Mouse (Mus musculus): ENCODE measurements around the gene Epha3. TPM values are rescaled to one million over a fixed set of nuclear protein-coding genes. Genes with fewer than 3 reads are reported as not detected.

Gene Epha3
- total RNA-seq, 1 experiment, result 0.18 TPM

- H3K9ac ChIP-seq (ENCODE audit: insufficient read depth, low read depth, low read length, poor library complexity, severe bottlenecking), result no peak overlapping the region
- H3K4me3 ChIP-seq (ENCODE audit: insufficient read depth in 1 of 2, low read depth in 1 of 2, low read length in 2 of 2, poor library complexity in 1 of 2, severe bottlenecking in 1 of 2), result no peak overlapping the region
- no peaks in the 10 kb centered on the region for H3K36me3 ChIP-seq (ENCODE audit: control insufficient read depth, insufficient read depth, low read length, poor library complexity, severe bottlenecking)
- DNase-seq (ENCODE audit: low read depth, low spot score), result no peak
- H3K27ac ChIP-seq (ENCODE audit: insufficient read depth, low read depth, low read length, poor library complexity, severe bottlenecking), result no peak overlapping the region
- in situ Hi-C loops (cut with MboI; ENCODE audit: low sequenced_read_pairs in 2 of 2, unreplicated experiment in 2 of 2), result no loop called here
- no peaks in the 10 kb centered on the region for H3K4me1 ChIP-seq (ENCODE audit: control insufficient read depth in 2 of 2, insufficient read depth in 2 of 2, low read length in 2 of 2, poor library complexity in 1 of 2)
- TF ChIP-seq HCFC1 (IDR thresholded peaks at IDR 0.05; ENCODE audit: borderline replicate concordance, insufficient read depth, low read length) (no peak), CHD2 (IDR thresholded peaks at IDR 0.05; ENCODE audit: low read depth, low read length) (no peak), ZNF384 (IDR thresholded peaks at IDR 0.05; ENCODE audit: low read depth, low read length) (no peak), MAFK (IDR thresholded peaks at IDR 0.05; ENCODE audit: insufficient read depth, low read depth, low read length) (no peak), ZC3H11A (IDR thresholded peaks at IDR 0.05; ENCODE audit: borderline replicate concordance, low read depth, low read length) (no peak)
- no peaks in the 10 kb centered on the region for H3K9me3 ChIP-seq (ENCODE audit: control insufficient read depth, insufficient read depth, low read depth, low read length)
Observed at GRCm38 (mm10) chr16:63665897-63666464, 198.0 kb downstream of the Epha3 start.

DNA sequence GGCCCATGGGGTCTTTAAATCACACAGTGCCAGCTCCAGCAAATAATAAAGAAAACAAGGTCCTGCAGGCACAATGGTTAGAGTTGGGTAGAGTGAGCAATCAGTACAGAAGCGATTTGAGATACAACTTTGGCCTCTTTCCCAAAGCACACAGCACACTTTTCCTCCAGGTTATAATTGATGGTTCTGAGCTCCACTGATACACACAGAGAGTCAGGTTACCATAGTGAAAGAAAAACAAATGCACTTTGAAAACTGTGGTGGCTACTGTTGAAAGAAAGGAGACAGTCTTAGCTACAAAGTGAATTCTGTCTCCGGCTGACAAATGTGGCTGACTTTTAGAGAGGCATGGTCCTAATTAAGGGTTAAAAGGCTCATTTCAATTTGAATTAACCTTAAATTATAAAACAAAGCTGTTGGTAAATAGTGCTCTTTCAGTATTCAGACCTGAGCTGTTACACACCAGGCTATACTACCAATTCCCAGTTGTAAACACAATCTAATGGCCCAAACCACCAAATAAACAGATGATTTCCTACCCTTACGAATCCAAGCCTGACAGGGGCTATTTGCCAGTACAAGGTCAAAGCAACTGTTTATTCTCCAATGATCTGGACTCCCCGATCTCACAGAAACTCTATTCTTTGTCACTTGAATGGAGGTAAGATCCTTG, 205.5 kb downstream of the Epha3 start:
- H3K9ac ChIP-seq (ENCODE audit: insufficient read depth, low read depth, low read length, poor library complexity, severe bottlenecking), result no peak overlapping the region
- H3K9me3 ChIP-seq (ENCODE audit: control insufficient read depth, insufficient read depth, low read depth, low read length), result no peaks in the 10 kb centered on the region
- TF ChIP-seq HCFC1 (IDR thresholded peaks at IDR 0.05; ENCODE audit: borderline replicate concordance, insufficient read depth, low read length) (no peak), ZC3H11A (IDR thresholded peaks at IDR 0.05; ENCODE audit: borderline replicate concordance, low read depth, low read length) (no peak), CHD2 (IDR thresholded peaks at IDR 0.05; ENCODE audit: low read depth, low read length) (no peak), MAFK (IDR thresholded peaks at IDR 0.05; ENCODE audit: insufficient read depth, low read depth, low read length) (no peak), ZNF384 (IDR thresholded peaks at IDR 0.05; ENCODE audit: low read depth, low read length) (no peak)
- no peak overlapping the region for H3K4me3 ChIP-seq (ENCODE audit: insufficient read depth in 1 of 2, low read depth in 1 of 2, low read length in 2 of 2, poor library complexity in 1 of 2, severe bottlenecking in 1 of 2)
- no peaks in the 10 kb centered on the region for H3K4me1 ChIP-seq (ENCODE audit: control insufficient read depth in 2 of 2, insufficient read depth in 2 of 2, low read length in 2 of 2, poor library complexity in 1 of 2)
- no peaks in the 10 kb centered on the region for H3K36me3 ChIP-seq (ENCODE audit: control insufficient read depth, insufficient read depth, low read length, poor library complexity, severe bottlenecking)
- no peak overlapping the region for H3K27ac ChIP-seq (ENCODE audit: insufficient read depth, low read depth, low read length, poor library complexity, severe bottlenecking)
- in situ Hi-C loops (cut with MboI; ENCODE audit: low sequenced_read_pairs in 2 of 2, unreplicated experiment in 2 of 2), result no loop called here
- DNase-seq (ENCODE audit: low read depth, low spot score), result no peak

DNA sequence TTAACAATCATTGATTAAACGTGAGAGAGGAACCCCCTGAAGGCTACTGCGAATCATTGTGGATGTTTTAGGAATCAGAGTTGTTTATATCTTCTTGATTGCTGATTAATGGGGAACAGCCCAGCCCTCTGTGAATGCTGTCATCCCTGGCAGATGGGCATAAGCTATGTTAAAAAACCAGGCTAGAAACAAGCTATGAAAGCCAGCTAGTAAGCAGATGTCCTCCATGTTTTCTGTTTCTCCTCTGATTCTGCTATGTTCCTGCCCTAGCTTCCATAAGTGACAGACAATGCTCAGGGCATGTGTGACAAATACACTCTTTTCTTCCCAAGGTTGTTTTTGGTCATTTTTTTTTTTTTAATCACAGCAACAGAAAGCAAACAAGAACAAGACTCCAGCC, 206.2 kb downstream of the Epha3 start:
- Histone ChIP-seq H3K4me1 (ENCODE audit: control insufficient read depth in 2 of 2, insufficient read depth in 2 of 2, low read length in 2 of 2, poor library complexity in 1 of 2) (no peaks in the 10 kb centered on the region), H3K36me3 (ENCODE audit: control insufficient read depth, insufficient read depth, low read length, poor library complexity, severe bottlenecking) (no peaks in the 10 kb centered on the region), H3K9ac (ENCODE audit: insufficient read depth, low read depth, low read length, poor library complexity, severe bottlenecking) (no peak overlapping the region), H3K27ac (ENCODE audit: insufficient read depth, low read depth, low read length, poor library complexity, severe bottlenecking) (no peak overlapping the region), H3K9me3 (ENCODE audit: control insufficient read depth, insufficient read depth, low read depth, low read length) (no peaks in the 10 kb centered on the region), H3K4me3 (ENCODE audit: insufficient read depth in 1 of 2, low read depth in 1 of 2, low read length in 2 of 2, poor library complexity in 1 of 2, severe bottlenecking in 1 of 2) (no peak overlapping the region)
- in situ Hi-C loops (cut with MboI; ENCODE audit: low sequenced_read_pairs in 2 of 2, unreplicated experiment in 2 of 2), result no loop called here
- TF ChIP-seq HCFC1 (IDR thresholded peaks at IDR 0.05; ENCODE audit: borderline replicate concordance, insufficient read depth, low read length), result no peak
- no peak for TF ChIP-seq MAFK (IDR thresholded peaks at IDR 0.05; ENCODE audit: insufficient read depth, low read depth, low read length)
- no peak for DNase-seq (ENCODE audit: low read depth, low spot score)

DNA sequence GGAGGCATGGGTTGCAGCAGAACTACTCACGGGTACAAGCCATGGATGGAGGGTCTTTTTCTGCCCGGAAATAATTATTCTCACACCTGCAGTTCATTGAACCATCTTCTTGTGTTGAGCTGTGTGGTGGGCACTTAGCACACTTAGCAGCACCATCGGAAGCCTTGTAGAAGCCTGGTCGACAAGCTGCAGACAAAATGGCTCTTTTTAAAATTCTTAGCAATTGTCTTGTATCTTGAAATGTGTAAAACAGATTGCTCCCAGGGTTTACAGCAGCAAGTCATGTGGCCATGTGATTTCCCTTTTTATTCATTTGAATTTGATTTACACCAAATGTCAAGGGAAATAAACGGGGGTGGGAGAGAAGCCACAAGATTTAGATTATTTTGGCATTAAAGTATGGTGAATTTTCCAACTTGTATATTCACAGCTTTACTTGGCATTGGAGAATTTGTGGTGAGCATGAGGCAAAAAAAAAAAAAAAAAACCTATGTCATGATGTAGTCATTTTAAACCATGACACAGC, 210.5 kb downstream of the Epha3 start:
- Histone ChIP-seq H3K36me3 (ENCODE audit: control insufficient read depth, insufficient read depth, low read length, poor library complexity, severe bottlenecking) (no peaks in the 10 kb centered on the region), H3K27ac (ENCODE audit: insufficient read depth, low read depth, low read length, poor library complexity, severe bottlenecking) (no peak overlapping the region), H3K9me3 (ENCODE audit: control insufficient read depth, insufficient read depth, low read depth, low read length) (no peaks in the 10 kb centered on the region), H3K4me1 (ENCODE audit: control insufficient read depth in 2 of 2, insufficient read depth in 2 of 2, low read length in 2 of 2, poor library complexity in 1 of 2) (no peaks in the 10 kb centered on the region), H3K4me3 (ENCODE audit: insufficient read depth in 1 of 2, low read depth in 1 of 2, low read length in 2 of 2, poor library complexity in 1 of 2, severe bottlenecking in 1 of 2) (no peak overlapping the region), H3K9ac (ENCODE audit: insufficient read depth, low read depth, low read length, poor library complexity, severe bottlenecking) (no peak overlapping the region)
- no peak for DNase-seq (ENCODE audit: low read depth, low spot score)
- in situ Hi-C loops (cut with MboI; ENCODE audit: low sequenced_read_pairs in 2 of 2, unreplicated experiment in 2 of 2), result no loop called here
- TF ChIP-seq HCFC1 (IDR thresholded peaks at IDR 0.05; ENCODE audit: borderline replicate concordance, insufficient read depth, low read length) (no peak), CHD2 (IDR thresholded peaks at IDR 0.05; ENCODE audit: low read depth, low read length) (no peak), MAFK (IDR thresholded peaks at IDR 0.05; ENCODE audit: insufficient read depth, low read depth, low read length) (no peak), ZC3H11A (IDR thresholded peaks at IDR 0.05; ENCODE audit: borderline replicate concordance, low read depth, low read length) (no peak), ZNF384 (IDR thresholded peaks at IDR 0.05; ENCODE audit: low read depth, low read length) (no peak)

Data from ES-E14 (cell line).